Mouse (Mus musculus) B cell, adult 2 months (primary cell): ENCODE data around the gene Try4.
"Not testable (repeated sequence)": the region's sequence is repeated elsewhere in the genome, so short reads cannot be mapped to it uniquely, and the experiment has no call there.

Source experiments
- DNase-seq, 2 experiments: peaks; one replicate each; pipeline ENCODE4 v3.0.0; 2022

The Try4 gene

GRCm38 (mm10) chr6:41301969-41302368 is at the start of gene Try4:
TSS of gene Try4 (plus strand) at chr6:41302269.
- DNase-seq, result no peak

- not testable (repeated sequence) for DNase-seq
Observed at GRCm38 (mm10) chr6:41253314-41253713, 48.8 kb upstream of the Try4 start.

- DNase-seq, result no peak
Observed at GRCm38 (mm10) chr6:41256424-41256823, 45.6 kb upstream of the Try4 start.

- DNase-seq, result no peak
Observed at GRCm38 (mm10) chr6:41257432-41257831, 44.6 kb upstream of the Try4 start.

GRCm38 (mm10) chr6:41262796-41263195 is 39.3 kb upstream of the Try4 start:
- DNase-seq, result no peak

GRCm38 (mm10) chr6:41266140-41266539 is 35.9 kb upstream of the Try4 start:
- DNase-seq, result no peak

- no peak for DNase-seq
Observed at GRCm38 (mm10) chr6:41298255-41298654, 3.8 kb upstream of the Try4 start.

GRCm38 (mm10) chr6:41316741-41317140 is 14.7 kb downstream of the Try4 start, which contains the start of gene Try5:
TSS of gene Try5 (minus strand) at chr6:41316841.
- DNase-seq, result not testable (repeated sequence)

- no peak for DNase-seq
Observed at GRCm38 (mm10) chr6:41353932-41354331, 51.9 kb downstream of the Try4 start, which contains the start of gene Try10. TSS of gene Try10 (plus strand) at chr6:41354105.
